Mouse (Mus musculus) CD4-positive naive resting alpha-beta T cell, adult 57 days (primary cell): Measurements from ENCODE around the gene Noc3l. TPM values are rescaled to one million over a fixed set of nuclear protein-coding genes. Genes with fewer than 3 reads are reported as not detected.

ENCODE experiments used
- total RNA-seq: library from RNA; stranded (reverse); gene quantifications from one replicate; pipeline ENCODE4 v1.2.4, GENCODE M21; 2023

The Noc3l gene
- 20.2 TPM for total RNA-seq

DNA sequence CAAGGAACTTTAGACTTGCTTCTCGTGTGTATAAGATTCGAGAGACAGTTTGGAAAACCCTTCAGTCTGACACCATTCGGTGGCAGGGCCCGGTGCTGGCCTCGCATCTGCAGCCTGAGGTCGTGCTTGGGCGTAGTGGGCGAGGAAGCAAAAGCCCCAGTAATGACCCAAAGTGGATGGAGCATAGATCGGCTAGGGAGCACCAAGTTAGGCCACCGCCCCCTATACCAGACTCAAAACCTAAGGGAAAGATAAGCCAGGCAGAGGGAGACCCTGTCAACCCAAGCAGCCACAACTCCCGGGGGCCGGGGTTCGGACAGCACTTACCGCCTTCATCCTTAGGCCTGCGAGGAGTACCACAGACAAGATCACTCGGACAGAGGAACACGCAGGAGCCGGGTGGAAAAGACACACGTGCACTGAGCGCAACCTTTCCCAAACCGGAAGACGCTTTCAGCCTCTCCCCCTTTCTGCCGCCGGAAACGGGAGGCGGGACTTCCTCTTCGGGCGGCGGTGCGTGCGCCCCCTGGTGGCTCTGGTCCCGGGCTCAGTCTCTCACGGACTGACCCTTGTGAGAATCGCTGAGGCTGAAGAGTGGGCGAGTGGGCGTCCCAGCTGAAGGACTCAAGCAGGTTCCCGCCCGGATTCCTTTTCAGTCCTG lies at the start of gene Noc3l:
Gene Noc3l (minus strand): TSS at position 472 of the 661 bp plus-strand sequence.

GRCm38 (mm10) chr19:38836438-38837170 lies 17.6 kb upstream of the Noc3l start, which contains the start of gene Tbc1d12:
Gene Tbc1d12 (plus strand): TSS chr19:38836579.

Other genes with a start within 250 kb of the Noc3l start
- 2.1 TPM for gene Tbc1d12, start 17.3 kb upstream of the Noc3l start, total RNA-seq
- gene Hells, start 111.7 kb upstream of the Noc3l start, total RNA-seq, result 6.1 TPM
- gene Cyp2c55, start 187.8 kb upstream of the Noc3l start, total RNA-seq, result not detected
- not detected for gene Cyp2c65, start 241.8 kb upstream of the Noc3l start, total RNA-seq